ENCODE assay signal across 9 mouse cellular contexts in the genomic region with DNA sequence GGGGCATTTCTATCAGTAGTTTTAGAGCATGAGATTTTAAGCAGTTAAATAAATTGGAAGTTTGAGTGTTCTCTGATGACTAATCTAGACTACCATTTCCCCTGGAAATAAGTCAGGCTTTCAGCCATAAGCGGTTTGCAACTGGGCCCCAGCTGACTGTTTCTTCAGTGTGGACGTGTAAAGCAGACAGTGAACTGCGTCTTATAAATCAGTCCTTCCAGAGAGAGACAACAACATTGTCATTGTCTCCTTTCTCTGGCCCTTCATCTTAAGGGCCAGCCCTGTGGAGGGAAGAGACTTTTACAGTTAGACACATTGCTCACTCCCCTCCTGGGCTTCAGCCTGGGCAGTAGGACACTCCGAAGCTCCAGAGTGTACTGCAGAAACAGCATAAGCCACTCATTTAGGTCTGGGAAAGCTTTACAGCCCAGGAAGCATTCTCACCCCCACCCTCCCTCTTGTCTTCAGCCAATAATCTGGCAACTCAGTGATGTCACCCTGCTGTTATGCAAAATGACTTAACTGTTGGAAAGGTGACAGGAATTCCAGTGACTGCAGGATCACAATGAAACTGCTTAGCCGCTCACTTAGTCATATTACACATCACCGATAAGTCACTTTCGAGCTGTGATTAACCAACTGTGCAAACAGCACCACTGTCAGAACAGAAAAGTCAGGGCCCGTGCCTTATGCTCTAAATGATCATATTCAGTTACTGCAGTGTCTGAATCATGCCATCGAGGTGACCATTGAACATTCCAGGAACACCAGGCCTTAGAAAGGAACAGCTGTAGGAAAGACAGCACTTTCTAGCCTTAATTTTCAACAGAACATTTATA. TPM values are rescaled to one million over a fixed set of nuclear protein-coding genes. Genes with fewer than 3 reads are reported as not detected.
DNase-seq lines count a peak whose midpoint lies in the region; ATAC-seq and TF ChIP-seq lines count a peak whose summit lies in the region.
"Had no signal": no experiment of that assay in that cellular context is flagged by ENCODE, and none has a peak within 500 bp of the region (broad histone marks: within the 10 kb centered on the region; RNA-seq: fewer than 3 reads in every experiment).

No protein-coding gene starts in this region.

- no peak overlapping the region for H3K4me3 ChIP-seq in left cerebral cortex, adult 2 months
- H3K4me3 ChIP-seq in embryonic facial prominence, embryonic 13.5 days, result 0 out of 2 replicates have a peak overlapping the region, but pooled peaks have one; percentile 13
- peak overlapping the region; percentile 20 for H3K4me3 ChIP-seq in heart, embryonic 12.5 days
- H3K4me3 ChIP-seq in kidney, embryonic 14.5 days (ENCODE audit: low read length), result peak overlapping the region; percentile 16; the same call in 1 of the 2 replicates
- H3K4me3 ChIP-seq in myocyte, result peak overlapping the region; percentile 3

- peak; percentile 43 for TF ChIP-seq POLR2A in myocyte (IDR thresholded peaks at IDR 0.05; ENCODE audit: insufficient read length, low read depth)

- no peaks in the 10 kb centered on the region for H3K36me3 ChIP-seq in embryonic facial prominence, embryonic 13.5 days
- no peaks in the 10 kb centered on the region for H3K36me3 ChIP-seq in heart, embryonic 12.5 days
- no peaks in the 10 kb centered on the region for H3K36me3 ChIP-seq in kidney, embryonic 14.5 days (ENCODE audit: control insufficient read depth, insufficient read depth, low read length)
- H3K36me3 ChIP-seq in myocyte (ENCODE audit: control insufficient read depth, insufficient read depth), result no peaks in the 10 kb centered on the region

- H3K9me3 ChIP-seq in embryonic facial prominence, embryonic 13.5 days, result no peaks in the 10 kb centered on the region
- no peaks in the 10 kb centered on the region for H3K9me3 ChIP-seq in heart, embryonic 12.5 days (replicated peaks)
- H3K9me3 ChIP-seq in kidney, embryonic 14.5 days (ENCODE audit: control insufficient read depth, low read length), result no peaks in the 10 kb centered on the region

- no peaks in the 10 kb centered on the region for H3K79me2 ChIP-seq in myocyte (ENCODE audit: control insufficient read depth, insufficient read depth)

- peak; percentile 64; the same call in 1 of the 2 replicates for ATAC-seq in embryonic facial prominence, embryonic 13.5 days (ENCODE audit: insufficient number of reproducible peaks, insufficient read depth, low FRiP score, low TSS enrichment, low read depth)
- ATAC-seq in heart, embryonic 12.5 days (ENCODE audit: insufficient number of reproducible peaks, low FRiP score), result peak; percentile 88
- ATAC-seq in kidney, embryonic 14.5 days (ENCODE audit: low FRiP score, low TSS enrichment), result peak; percentile 95
- no peak for ATAC-seq in erythroblast, adult 5-6 weeks (replicated peaks; ENCODE audit: low FRiP score, poor library complexity, severe bottlenecking)

- intact Hi-C loops in left cerebral cortex, adult 2 months (cut with DNase I), result no loop called here

- DNase-seq in left cerebral cortex, adult 11 months (ENCODE audit: low spot score), result peak; percentile 28
- DNase-seq in left cerebral cortex, adult 2 months (ENCODE audit: extremely low spot score in 1 of 2, low spot score in 2 of 2), result no peak
- DNase-seq in liver, result peak; percentile 14

- no peaks in the 10 kb centered on the region for H3K27me3 ChIP-seq in embryonic facial prominence, embryonic 13.5 days
- no peaks in the 10 kb centered on the region for H3K27me3 ChIP-seq in heart, embryonic 12.5 days (replicated peaks)
- H3K27me3 ChIP-seq in kidney, embryonic 14.5 days (ENCODE audit: control insufficient read depth, insufficient read depth, low read length), result no peaks in the 10 kb centered on the region
- no peaks in the 10 kb centered on the region for H3K27me3 ChIP-seq in myocyte (ENCODE audit: control insufficient read depth, insufficient read depth, insufficient read length)

- H3K9ac ChIP-seq in embryonic facial prominence, embryonic 13.5 days, result peak overlapping the region; percentile 46
- peak overlapping the region; percentile 59 for H3K9ac ChIP-seq in heart, embryonic 12.5 days
- 0 out of 2 replicates have a peak overlapping the region, but pooled peaks have one; percentile 18 for H3K9ac ChIP-seq in kidney, embryonic 14.5 days (ENCODE audit: low read depth, low read length)

- 12% methylated on average over 9 of the region's 9 CpGs for WGBS in embryonic facial prominence, embryonic 13.5 days
- WGBS in heart, embryonic 12.5 days, result 5% methylated on average over 9 of the region's 9 CpGs
- WGBS in kidney, embryonic 14.5 days, result 5% methylated on average over 9 of the region's 9 CpGs

- H3K4me1 ChIP-seq in embryonic facial prominence, embryonic 13.5 days, result peaks cover 12% of the 10 kb centered on the region
- H3K4me1 ChIP-seq in heart, embryonic 12.5 days (replicated peaks), result peaks cover 47% of the 10 kb centered on the region
- H3K4me1 ChIP-seq in kidney, embryonic 14.5 days (ENCODE audit: control insufficient read depth, insufficient read depth, low read length), result peaks cover 15% of the 10 kb centered on the region

- no peak overlapping the region for H3K27ac ChIP-seq in left cerebral cortex, adult 2 months
- H3K27ac ChIP-seq in embryonic facial prominence, embryonic 13.5 days, result no peak overlapping the region
- peak overlapping the region; percentile 97 for H3K27ac ChIP-seq in heart, embryonic 12.5 days (ENCODE audit: poor library complexity, severe bottlenecking)
- peak overlapping the region; percentile 37; the same call in 1 of the 2 replicates for H3K27ac ChIP-seq in kidney, embryonic 14.5 days (ENCODE audit: low read depth, low read length)
- H3K27ac ChIP-seq: macrophage had no signal

- no peak for TF ChIP-seq CTCF in left cerebral cortex, adult 2 months (IDR thresholded peaks at IDR 0.05)

- H3ac ChIP-seq in myocyte (ENCODE audit: control insufficient read depth, insufficient read length), result no peak overlapping the region

- peak overlapping the region; percentile 48 for H3K4me2 ChIP-seq in embryonic facial prominence, embryonic 13.5 days
- peak overlapping the region; percentile 56 for H3K4me2 ChIP-seq in heart, embryonic 12.5 days
- H3K4me2 ChIP-seq in kidney, embryonic 14.5 days (replicated peaks; ENCODE audit: low read depth, low read length), result peak overlapping the region; percentile 48
- H3K4me2 ChIP-seq in myocyte (ENCODE audit: low read depth), result peak overlapping the region; percentile 79

TF ChIP-seq in myocyte, 11 proteins besides CTCF, POLR2A, EP300 and RAD21:
- TF ChIP-seq E2F4 (IDR thresholded peaks at IDR 0.05; ENCODE audit: insufficient read depth) (no peak), MYOG (IDR thresholded peaks at IDR 0.05; ENCODE audit: control insufficient read depth in 1 of 3, insufficient read depth in 1 of 3, insufficient read length in 2 of 3, low read depth in 2 of 3) (peak in 1 of 3 experiments; percentile 2), MYOD1 (IDR thresholded peaks at IDR 0.05; ENCODE audit: control insufficient read depth in 1 of 3, insufficient read length in 2 of 3, low read depth in 2 of 3) (peak in 2 of 3 experiments; percentile 3 to 36), MAX (IDR thresholded peaks at IDR 0.05; ENCODE audit: low read depth) (no peak), SRF (IDR thresholded peaks at IDR 0.05; ENCODE audit: control insufficient read depth, insufficient read length, low read depth) (no peak), TCF12 (IDR thresholded peaks at IDR 0.05; ENCODE audit: insufficient read depth, poor library complexity, severe bottlenecking) (no peak), USF1 (IDR thresholded peaks at IDR 0.05; ENCODE audit: low read depth) (no peak), TCF3 (IDR thresholded peaks at IDR 0.05; ENCODE audit: insufficient read length, low read depth) (no peak), REST (IDR thresholded peaks at IDR 0.05; ENCODE audit: insufficient read depth, insufficient read length) (no peak), POLR2AphosphoS2 (IDR thresholded peaks at IDR 0.05; ENCODE audit: insufficient read length, low read depth) (peak; percentile 40), CEBPB (IDR thresholded peaks at IDR 0.05; ENCODE audit: insufficient read depth, poor library complexity, severe bottlenecking) (peak; percentile 66)

RNA-seq across cellular contexts. Expression of a gene that starts 42.2 kb away (rescaled TPM):
- 10 to 100 TPM; 36.9 to 40.7 TPM for total RNA-seq in left cerebral cortex, adult 2 months (2021)
- 12.6 and 14.4 TPM in 2 replicates for polyA plus RNA-seq in embryonic facial prominence, embryonic 13.5 days (2015; fragmentation: Nextera tagmentation; extraction: Ambion mirVana)
- 26.9 and 28.1 TPM in 2 replicates for polyA plus RNA-seq in heart, embryonic 12.5 days (2016; fragmentation: Nextera tagmentation; extraction: Ambion mirVana)
- polyA plus RNA-seq in kidney, embryonic 14.5 days (2014; fragmentation: Nextera tagmentation; extraction: Ambion mirVana), result 16.1 and 17.9 TPM in 2 replicates
- polyA plus RNA-seq in myocyte (2012; fragmentation: generic; extraction: Trizol), result 14.2 TPM
- total RNA-seq in erythroblast, adult 5-6 weeks (2015; ENCODE audit: low replicate concordance), result 7.7 and 9.8 TPM in 2 replicates
- 12.1 and 16.5 TPM in 2 replicates for total RNA-seq in erythroblast, adult 5-6 weeks (2017; ENCODE audit: low replicate concordance)

Comparison
In these comparisons a context has a peak if more than half of its experiments do, and no peak if none do; other contexts are left out.
1. DNase-seq: peak in left cerebral cortex, adult 11 months (single experiment) and liver (single experiment); none in left cerebral cortex, adult 2 months (0 of 2).
2. H3K27ac ChIP-seq: peak in heart, embryonic 12.5 days (single experiment) and kidney, embryonic 14.5 days (single experiment); none in left cerebral cortex, adult 2 months (single experiment) and embryonic facial prominence, embryonic 13.5 days (single experiment).
3. Peak in every context shown above with its lines, with median percentiles within 50 percentile points of each other: H3K4me2 ChIP-seq and H3K9ac ChIP-seq.